ENCODE assay signal across 7 mouse cellular contexts in genomic region chrX:167208978-167209754, GRCm38 (mm10). TPM values are rescaled to one million over a fixed set of nuclear protein-coding genes. Genes with fewer than 3 reads are reported as not detected.
A peak's percentile ranks its signal among the peaks of the same experiment; 100 is the strongest.
DNase-seq lines count a peak whose midpoint lies in the region; ATAC-seq and TF ChIP-seq lines count a peak whose summit lies in the region.

Tmsb4x (minus strand) TSS chrX:167209315.

- peak; percentile 86 for DNase-seq in adrenal gland, postnatal 10 days
- peak; percentile 79 for DNase-seq in embryonic facial prominence, embryonic 11.5 days (ENCODE audit: low spot score)
- DNase-seq in kidney, adult 11 months, result peak; percentile 59
- DNase-seq in limb, embryonic 11.5 days (ENCODE audit: low spot score), result peak; percentile 79

- peaks cover 3% of the 10 kb centered on the region; the same call in 1 of the 2 replicates for H3K27me3 ChIP-seq in embryonic facial prominence, embryonic 11.5 days (ENCODE audit: control insufficient read depth, insufficient read depth, low read length)
- peaks cover 21% of the 10 kb centered on the region for H3K27me3 ChIP-seq in limb, embryonic 11.5 days (ENCODE audit: control insufficient read depth, insufficient read depth, low read length)
- H3K27me3 ChIP-seq in midbrain, embryonic 13.5 days, result peaks cover 26% of the 10 kb centered on the region; the same call in 1 of the 2 replicates
- H3K27me3 ChIP-seq in small intestine, adult 2 months (ENCODE audit: control insufficient read depth, insufficient read depth, low read length), result no peaks in the 10 kb centered on the region

- WGBS in embryonic facial prominence, embryonic 11.5 days, result 24% methylated on average over 36 of the region's 39 CpGs
- WGBS in limb, embryonic 11.5 days, result 19% methylated on average over 38 of the region's 39 CpGs
- 20% methylated on average over 38 of the region's 39 CpGs for WGBS in midbrain, embryonic 13.5 days
- WGBS in small intestine, adult 2 months, result 9% methylated on average over 39 of the region's 39 CpGs

- TF ChIP-seq CTCF in small intestine, adult 2 months (IDR thresholded peaks at IDR 0.05; ENCODE audit: extremely low read depth, insufficient read length, insufficient replicate concordance, low read depth, low read length), result no peak

- no peaks in the 10 kb centered on the region for H3K4me1 ChIP-seq in embryonic facial prominence, embryonic 11.5 days (ENCODE audit: control insufficient read depth, insufficient read depth, low read length)
- H3K4me1 ChIP-seq in limb, embryonic 11.5 days (ENCODE audit: control insufficient read depth, insufficient read depth, low read length), result no peaks in the 10 kb centered on the region
- peaks cover 32% of the 10 kb centered on the region for H3K4me1 ChIP-seq in midbrain, embryonic 13.5 days (replicated peaks)
- H3K4me1 ChIP-seq in small intestine, adult 2 months (ENCODE audit: control insufficient read depth, insufficient read depth, insufficient read length, low read length), result peaks cover 5% of the 10 kb centered on the region; the same call in 1 of the 2 replicates

- H3K27ac ChIP-seq in embryonic facial prominence, embryonic 11.5 days (replicated peaks; ENCODE audit: low read depth, low read length), result peak within 1 kb of the TSS; percentile 65
- 0 out of 2 replicates have a peak within 1 kb of the TSS, but pooled peaks have one; percentile 2 for H3K27ac ChIP-seq in limb, embryonic 11.5 days (replicated peaks; ENCODE audit: low read depth, low read length)
- peak within 1 kb of the TSS; percentile 95 for H3K27ac ChIP-seq in midbrain, embryonic 13.5 days
- H3K27ac ChIP-seq in small intestine, adult 2 months (ENCODE audit: insufficient read depth, low read depth, low read length), result peak within 1 kb of the TSS; percentile 95

- peak within 1 kb of the TSS; percentile 39 for H3K4me2 ChIP-seq in embryonic facial prominence, embryonic 11.5 days (ENCODE audit: low read depth, low read length)
- H3K4me2 ChIP-seq in limb, embryonic 11.5 days (ENCODE audit: low read depth, severe bottlenecking), result peak within 1 kb of the TSS; percentile 42
- H3K4me2 ChIP-seq in midbrain, embryonic 13.5 days (replicated peaks), result peak within 1 kb of the TSS; percentile 57

- no peaks in the 10 kb centered on the region for H3K36me3 ChIP-seq in embryonic facial prominence, embryonic 11.5 days (replicated peaks; ENCODE audit: control insufficient read depth, insufficient read depth, low read depth, low read length)
- no peaks in the 10 kb centered on the region for H3K36me3 ChIP-seq in limb, embryonic 11.5 days (ENCODE audit: control insufficient read depth, insufficient read depth, low read length)
- peaks cover 4% of the 10 kb centered on the region; the same call in 1 of the 2 replicates for H3K36me3 ChIP-seq in midbrain, embryonic 13.5 days
- peaks cover 10% of the 10 kb centered on the region for H3K36me3 ChIP-seq in small intestine, adult 2 months (ENCODE audit: control insufficient read depth, insufficient read depth, low read length)

- peak within 1 kb of the TSS; percentile 59 for H3K4me3 ChIP-seq in embryonic facial prominence, embryonic 11.5 days (ENCODE audit: low read depth, low read length)
- H3K4me3 ChIP-seq in limb, embryonic 11.5 days (ENCODE audit: low read depth, low read length), result peak within 1 kb of the TSS; percentile 37
- H3K4me3 ChIP-seq in midbrain, embryonic 13.5 days (replicated peaks), result peak within 1 kb of the TSS; percentile 61
- peak within 1 kb of the TSS; percentile 82 for H3K4me3 ChIP-seq in small intestine, adult 2 months (ENCODE audit: low read depth, low read length)

- peak; percentile 87 for ATAC-seq in embryonic facial prominence, embryonic 11.5 days (replicated peaks; ENCODE audit: insufficient number of reproducible peaks, low FRiP score, low TSS enrichment, low read depth)
- peak; percentile 54 for ATAC-seq in granulocyte monocyte progenitor cell, adult 5-6 weeks (replicated peaks; ENCODE audit: poor library complexity, severe bottlenecking)
- peak; percentile 79 for ATAC-seq in limb, embryonic 11.5 days (ENCODE audit: insufficient number of reproducible peaks, low FRiP score, low TSS enrichment, low read depth)
- ATAC-seq in midbrain, embryonic 13.5 days, result peak; percentile 89

- TF ChIP-seq POLR2A in small intestine, adult 2 months (IDR thresholded peaks at IDR 0.05; ENCODE audit: low read depth, low read length), result peak; percentile 98

- no peaks in the 10 kb centered on the region for H3K9me3 ChIP-seq in embryonic facial prominence, embryonic 11.5 days (replicated peaks; ENCODE audit: control insufficient read depth, low read length)
- no peaks in the 10 kb centered on the region for H3K9me3 ChIP-seq in limb, embryonic 11.5 days (ENCODE audit: control insufficient read depth, low read length)
- no peaks in the 10 kb centered on the region for H3K9me3 ChIP-seq in midbrain, embryonic 13.5 days

- peak within 1 kb of the TSS; percentile 74 for H3K9ac ChIP-seq in embryonic facial prominence, embryonic 11.5 days (replicated peaks; ENCODE audit: low read length)
- peak within 1 kb of the TSS; percentile 59 for H3K9ac ChIP-seq in limb, embryonic 11.5 days (ENCODE audit: low read length)
- peak within 1 kb of the TSS; percentile 88 for H3K9ac ChIP-seq in midbrain, embryonic 13.5 days (replicated peaks)

RNA-seq across cellular contexts. Expression of gene Tmsb4x, which starts in this region (rescaled TPM):
- total RNA-seq in adrenal gland, postnatal 10 days (2021), result 100 to 1,000 TPM; 687 to 755 TPM
- polyA plus RNA-seq in embryonic facial prominence, embryonic 11.5 days (2014; fragmentation: Nextera tagmentation; extraction: Ambion mirVana), result 3,139 and 3,175 TPM in 2 replicates
- total RNA-seq in granulocyte monocyte progenitor cell, adult 5-6 weeks (2014; fragmentation: Nextera tagmentation), result 2,489 and 3,033 TPM in 2 replicates
- 1,767 and 2,018 TPM in 2 replicates for total RNA-seq in granulocyte monocyte progenitor cell, adult 5-6 weeks (2017)
- 1,267 and 1,325 TPM in 2 replicates for polyA plus RNA-seq in limb, embryonic 11.5 days (2014; fragmentation: Nextera tagmentation; extraction: Ambion mirVana)
- 6,172 and 6,685 TPM in 2 replicates for polyA plus RNA-seq in midbrain, embryonic 13.5 days (2015; fragmentation: Nextera tagmentation; extraction: Ambion mirVana)
- polyA plus RNA-seq in small intestine, adult 2 months (2012; rRNA removed), result 44.6 and 57.7 TPM in 2 replicates

Comparison
In these comparisons a context has a peak if more than half of its experiments do, and no peak if none do; other contexts are left out.
1. Peak in every context shown above with its lines: DNase-seq, ATAC-seq, H3K4me3 ChIP-seq and H3K27ac ChIP-seq.
2. RNA of gene Tmsb4x (polyA plus RNA-seq): 6,172 to 6,685 TPM in midbrain, embryonic 13.5 days, 3,139 to 3,175 TPM in embryonic facial prominence, embryonic 11.5 days and 1,267 to 1,325 TPM in limb, embryonic 11.5 days; 44.6 to 57.7 TPM in small intestine, adult 2 months; every median in the first group is over 10 times any median in the second.
3. H3K27ac ChIP-seq: peak in every context shown above with its lines; median percentile 95 in midbrain, embryonic 13.5 days; 95 in small intestine, adult 2 months; 65 in embryonic facial prominence, embryonic 11.5 days; 2 in limb, embryonic 11.5 days.